Mouse (Mus musculus) left cerebral cortex, adult 11 months (tissue): ENCODE results near the gene Eif4g1.
A peak's percentile ranks its signal among the peaks of the same experiment; 100 is the strongest.

Experiments used
- DNase-seq: peaks from one replicate; pipeline ENCODE4 v3.0.0; 2022; ENCODE audit warnings: low spot score

Gene Eif4g1

GRCm38 (mm10) chr16:20672965-20673705, 5.0 kb downstream of the Eif4g1 start:
- no peak for DNase-seq

DNA sequence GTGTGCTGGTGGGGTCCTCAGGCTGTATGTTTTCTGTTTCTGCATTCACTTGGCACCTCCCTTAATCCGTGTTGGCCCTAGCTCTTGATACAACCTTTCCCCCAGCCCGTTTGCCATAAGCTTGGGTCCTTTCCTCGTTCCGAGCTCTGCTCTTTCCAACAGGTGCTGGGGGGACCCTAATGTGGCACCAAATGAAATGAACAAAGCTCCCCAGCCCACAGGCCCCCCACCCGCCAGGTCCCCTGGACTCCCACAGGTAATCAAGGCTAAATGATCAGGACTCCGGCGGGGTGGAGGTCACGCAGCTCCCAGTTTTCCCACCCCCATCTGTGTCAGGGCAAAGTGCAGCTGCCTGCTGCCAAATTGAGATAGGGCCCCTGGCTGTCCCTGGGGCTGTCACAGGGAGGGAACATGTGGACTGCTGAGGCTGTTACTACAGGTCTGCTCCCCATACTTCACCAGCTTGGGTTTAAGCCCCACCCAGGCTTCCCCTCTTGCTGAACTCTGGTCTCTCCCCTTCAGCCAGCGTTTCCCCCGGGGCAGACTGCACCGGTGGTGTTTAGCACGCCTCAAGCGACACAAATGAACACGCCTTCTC, 5.7 kb downstream of the Eif4g1 start:
- no peak for DNase-seq

- no peak for DNase-seq
Measured at GRCm38 (mm10) chr16:20675213-20675612, 7.1 kb downstream of the Eif4g1 start.

DNA sequence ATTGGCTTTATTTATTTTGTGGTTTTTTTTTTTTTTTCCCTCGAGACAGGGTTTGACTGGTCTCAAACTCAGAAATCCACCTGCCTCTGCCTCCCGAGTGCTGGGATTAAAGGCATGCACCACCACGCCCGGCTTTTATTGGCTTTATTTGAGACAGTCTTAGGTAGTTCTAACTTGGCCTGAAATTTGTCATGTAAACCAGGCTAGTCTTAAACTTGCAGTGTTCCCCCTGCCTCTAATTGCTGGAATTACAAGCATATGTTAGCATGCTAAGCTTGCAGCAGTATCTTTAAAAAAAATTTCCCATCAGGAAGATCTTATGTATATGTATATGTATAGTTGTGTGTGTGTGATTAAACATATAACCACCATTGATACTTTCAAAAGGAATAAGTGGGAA, 8.6 kb downstream of the Eif4g1 start:
- DNase-seq = no peak

DNA sequence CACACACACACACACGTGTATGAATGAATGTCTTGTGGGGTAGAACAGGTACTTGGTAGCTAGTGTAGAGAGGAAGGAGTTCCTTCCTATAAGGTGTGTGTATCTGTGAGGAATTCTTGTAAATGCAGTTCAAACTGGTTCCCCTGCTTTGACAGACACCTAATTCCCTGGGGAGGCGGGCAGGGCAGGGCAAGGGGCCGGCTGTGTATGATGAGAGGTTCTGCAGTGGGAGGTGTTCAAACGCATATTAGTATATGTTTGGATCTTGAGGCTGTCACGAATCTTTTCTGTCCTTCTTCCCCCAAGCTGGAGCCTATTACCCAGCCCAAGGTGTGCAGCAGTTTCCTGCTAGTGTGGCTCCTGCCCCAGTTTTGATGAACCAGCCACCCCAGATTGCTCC, 9.3 kb downstream of the Eif4g1 start:
- DNase-seq = no peak

- peak; percentile 73 for DNase-seq
Measured at GRCm38 (mm10) chr16:20677974-20678675, 10.0 kb downstream of the Eif4g1 start.

- no peak for DNase-seq
Measured at GRCm38 (mm10) chr16:20690774-20691173, 22.7 kb downstream of the Eif4g1 start.

GRCm38 (mm10) chr16:20691617-20692016, 23.5 kb downstream of the Eif4g1 start:
- DNase-seq = no peak

DNA sequence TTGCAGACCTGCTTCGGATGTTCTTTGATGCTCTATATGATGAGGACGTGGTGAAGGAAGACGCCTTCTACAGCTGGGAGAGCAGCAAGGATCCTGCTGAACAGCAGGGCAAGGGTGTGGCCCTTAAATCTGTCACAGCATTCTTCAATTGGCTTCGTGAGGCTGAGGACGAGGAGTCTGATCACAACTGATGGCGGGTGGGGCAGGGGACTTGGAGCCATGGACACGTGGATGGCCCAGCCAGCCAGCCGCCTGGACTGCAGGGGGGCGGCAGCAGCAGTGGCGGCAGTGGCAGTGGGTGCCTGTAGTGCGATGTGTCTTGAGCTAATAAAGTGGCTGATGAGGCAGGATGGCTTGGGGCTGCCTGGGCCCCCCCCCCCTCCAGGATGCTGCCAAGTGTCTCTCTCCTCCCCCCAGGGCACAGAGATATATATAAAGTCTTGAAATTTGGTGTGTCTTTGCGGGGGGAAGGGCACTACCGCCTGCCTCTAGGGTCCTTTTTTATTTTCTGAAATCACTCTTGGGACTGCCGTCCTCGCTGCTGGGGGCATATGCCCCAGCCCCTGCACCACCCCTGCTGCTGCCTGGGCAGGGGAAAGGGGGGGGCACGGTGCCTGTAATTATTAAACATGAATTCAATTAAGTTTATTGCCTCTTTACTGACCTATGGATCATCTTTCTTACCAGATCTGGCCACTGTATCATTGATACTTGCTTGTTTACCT, 24.3 kb downstream of the Eif4g1 start:
- no peak for DNase-seq

DNA sequence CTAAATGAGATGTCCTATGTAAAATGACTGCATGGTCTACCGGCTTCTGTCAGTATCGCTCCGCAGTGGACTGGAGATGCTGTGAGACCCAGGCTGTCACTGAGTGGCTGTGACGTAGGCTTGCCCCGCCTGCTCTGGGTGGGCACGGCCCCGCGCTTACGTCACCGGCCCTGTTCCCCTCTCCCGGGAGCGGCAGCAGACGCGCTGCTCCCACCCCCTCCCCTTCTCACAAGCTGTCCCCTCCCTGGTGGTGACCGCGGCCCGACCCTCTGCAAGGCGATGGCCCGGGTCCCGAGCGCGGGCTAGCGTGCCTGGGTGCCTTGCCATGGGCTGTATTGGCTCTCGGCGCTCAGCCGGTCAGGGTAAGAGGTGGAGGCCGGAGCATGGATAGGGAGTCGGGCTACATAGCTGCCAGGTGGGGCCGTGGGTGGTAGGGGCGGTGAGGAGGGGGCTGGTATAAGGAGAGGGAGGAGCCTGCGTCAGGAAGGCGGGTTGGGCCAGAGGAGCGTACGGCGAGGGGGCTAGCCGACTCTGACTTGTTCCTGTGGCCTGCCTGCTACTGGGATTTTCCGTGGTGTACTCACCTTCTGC, 25.1 kb downstream of the Eif4g1 start, which contains the start of gene Fam131a:
Fam131a (plus strand) TSS at position 131 of the 591 bp plus-strand sequence.
- DNase-seq = peak; percentile 92

- DNase-seq = no peak
Measured at GRCm38 (mm10) chr16:20694781-20695180, 26.7 kb downstream of the Eif4g1 start.

- DNase-seq = peak; percentile 93
Measured at GRCm38 (mm10) chr16:20695622-20696323, 27.7 kb downstream of the Eif4g1 start.

- no peak for DNase-seq
Measured at GRCm38 (mm10) chr16:20699266-20699665, 31.2 kb downstream of the Eif4g1 start.

DNA sequence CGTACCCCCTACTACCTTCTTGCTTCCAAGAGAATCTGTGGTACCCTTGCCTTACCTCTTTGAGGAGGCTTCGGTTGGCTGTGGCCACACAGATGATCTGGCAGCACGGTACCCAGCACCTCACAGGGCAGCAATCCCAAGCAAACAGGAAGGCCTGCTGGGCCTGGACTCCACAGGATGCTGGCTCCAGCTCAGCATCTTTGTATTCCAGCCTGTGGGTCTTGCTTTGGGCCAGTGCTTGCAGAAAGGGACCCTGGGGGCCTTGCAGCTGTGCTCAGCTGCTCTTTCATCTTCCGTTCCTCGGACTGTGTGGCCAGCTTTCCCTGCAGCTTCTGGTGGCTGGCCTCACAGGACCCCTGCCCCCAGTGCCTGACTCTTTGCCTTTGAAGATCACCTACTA, 31.9 kb downstream of the Eif4g1 start:
- no peak for DNase-seq

- DNase-seq = no peak
Measured at GRCm38 (mm10) chr16:20701316-20701715, 33.2 kb downstream of the Eif4g1 start.

DNA sequence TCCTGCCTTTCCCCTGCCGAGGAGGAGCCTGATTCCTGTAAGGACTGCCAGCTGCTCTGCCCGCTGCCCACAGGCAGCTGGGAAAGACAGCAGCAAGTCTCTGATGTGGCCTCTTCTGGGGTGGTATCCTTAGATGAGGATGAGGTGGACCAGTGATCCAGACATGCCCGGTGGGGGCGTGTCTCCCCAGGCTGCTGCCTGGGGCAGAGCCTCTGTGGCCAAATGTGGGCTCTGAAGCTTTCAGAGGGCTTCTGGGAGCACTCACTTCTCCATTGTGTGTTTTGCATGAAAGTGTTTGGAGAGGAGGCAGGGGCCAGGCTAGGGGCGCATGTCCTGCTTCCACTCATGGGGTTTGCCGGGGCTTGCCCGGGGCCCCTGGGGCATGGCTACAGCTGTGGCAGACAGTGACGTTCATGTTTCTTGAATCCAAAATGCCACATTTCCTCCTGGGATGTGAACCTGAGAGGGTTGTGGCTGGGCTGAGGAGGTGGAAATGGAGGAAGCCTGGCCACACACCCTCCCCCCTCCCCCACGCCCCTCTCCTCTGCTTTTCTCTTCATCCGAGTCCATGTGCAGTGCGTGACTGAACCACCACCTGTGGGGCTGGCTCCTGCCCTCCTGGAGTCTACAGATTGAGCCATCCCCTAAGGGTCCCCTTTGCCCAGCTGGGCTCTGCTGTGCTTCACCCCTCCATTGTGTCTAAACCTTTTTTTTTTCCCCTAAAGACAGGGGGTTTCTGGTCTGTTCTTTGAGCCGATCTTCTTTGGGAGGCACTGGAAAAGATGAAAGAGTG, 33.8 kb downstream of the Eif4g1 start:
- no peak for DNase-seq

- DNase-seq = no peak
Measured at GRCm38 (mm10) chr16:20702522-20702893, 34.4 kb downstream of the Eif4g1 start.

DNA sequence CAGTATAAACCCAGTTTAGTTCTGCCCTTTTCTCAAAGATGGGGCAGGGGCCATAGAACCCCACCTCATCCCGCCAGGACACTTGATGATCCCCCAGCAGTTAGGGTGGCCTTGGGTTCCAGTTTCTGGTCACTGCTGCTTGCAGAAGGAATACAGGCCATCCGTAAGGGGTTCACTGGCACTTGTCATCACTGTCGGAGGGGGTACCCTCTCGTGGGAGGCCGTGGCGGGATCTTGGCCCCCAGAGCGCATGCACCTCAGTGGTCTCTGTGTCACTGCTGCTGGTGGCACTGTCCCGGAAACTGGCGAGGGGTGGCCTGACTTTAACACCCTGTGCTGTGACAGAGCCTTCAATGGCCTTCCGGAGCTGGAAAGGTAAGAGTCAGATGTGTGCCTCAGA, 35.0 kb downstream of the Eif4g1 start:
- no peak for DNase-seq

DNA sequence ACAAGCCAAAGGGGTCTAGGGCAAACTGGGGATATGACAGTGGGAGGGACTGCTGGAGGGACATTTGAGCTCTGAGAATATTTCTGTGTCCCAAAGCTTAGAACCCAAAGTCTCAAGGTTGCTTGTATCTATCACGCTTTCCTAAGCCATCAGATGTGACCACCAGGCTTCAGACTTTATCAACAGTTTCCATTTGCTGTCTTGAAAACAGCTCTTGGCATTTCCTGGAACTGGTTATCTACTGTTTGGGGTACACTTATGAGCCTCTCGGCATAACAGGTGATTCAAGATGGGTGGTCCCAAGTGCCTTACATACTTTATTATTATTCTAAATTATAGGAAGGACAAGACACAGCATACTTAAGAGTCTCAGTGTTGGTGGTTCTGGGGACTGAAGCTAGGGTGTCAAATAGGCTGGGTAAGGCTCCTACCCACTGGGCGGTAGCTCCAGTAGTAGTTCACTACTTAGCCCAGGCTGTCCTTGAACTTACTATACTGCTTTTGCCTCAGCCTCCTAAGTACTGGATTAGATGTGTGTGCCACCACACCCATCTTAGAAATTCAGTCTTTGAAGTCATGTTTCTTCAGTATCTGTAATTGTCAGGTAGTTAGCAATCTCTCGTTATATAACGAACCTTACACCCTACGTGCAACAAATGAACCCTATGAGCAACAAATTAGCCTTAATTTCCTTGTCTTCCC, 35.7 kb downstream of the Eif4g1 start:
- DNase-seq = no peak

GRCm38 (mm10) chr16:20705786-20706185, 37.7 kb downstream of the Eif4g1 start:
- no peak for DNase-seq
